Mouse (Mus musculus): ENCODE measurements at regions not wholly inside any gene's neighbourhood (a gene's known extent, or its start where the extent isn't known, plus 50 kb on each side); places are given as distances from the start of the nearest gene placed in this dataset.
"Not testable (repeated sequence)": the region's sequence is repeated elsewhere in the genome, so short reads cannot be mapped to it uniquely, and the experiment has no call there.

- peak in 1 of 2 experiments; percentile 28 for DNase-seq (ENCODE audit: low spot score in 2 of 2)
Measured at GRCm38 (mm10) chr16:19203681-19204080, 110.2 kb downstream of the Olfr164 start.

- DNase-seq (ENCODE audit: low spot score in 2 of 2) = no peak
Measured at GRCm38 (mm10) chr16:19200977-19201376, 112.9 kb downstream of the Olfr164 start.

GRCm38 (mm10) chr16:19199724-19200544 is 113.9 kb downstream of the Olfr164 start:
- DNase-seq (ENCODE audit: low spot score in 2 of 2) = no peak

- no peak for DNase-seq (ENCODE audit: low spot score in 2 of 2)
Measured at GRCm38 (mm10) chr16:19198539-19199385, 115.1 kb downstream of the Olfr164 start.

DNA sequence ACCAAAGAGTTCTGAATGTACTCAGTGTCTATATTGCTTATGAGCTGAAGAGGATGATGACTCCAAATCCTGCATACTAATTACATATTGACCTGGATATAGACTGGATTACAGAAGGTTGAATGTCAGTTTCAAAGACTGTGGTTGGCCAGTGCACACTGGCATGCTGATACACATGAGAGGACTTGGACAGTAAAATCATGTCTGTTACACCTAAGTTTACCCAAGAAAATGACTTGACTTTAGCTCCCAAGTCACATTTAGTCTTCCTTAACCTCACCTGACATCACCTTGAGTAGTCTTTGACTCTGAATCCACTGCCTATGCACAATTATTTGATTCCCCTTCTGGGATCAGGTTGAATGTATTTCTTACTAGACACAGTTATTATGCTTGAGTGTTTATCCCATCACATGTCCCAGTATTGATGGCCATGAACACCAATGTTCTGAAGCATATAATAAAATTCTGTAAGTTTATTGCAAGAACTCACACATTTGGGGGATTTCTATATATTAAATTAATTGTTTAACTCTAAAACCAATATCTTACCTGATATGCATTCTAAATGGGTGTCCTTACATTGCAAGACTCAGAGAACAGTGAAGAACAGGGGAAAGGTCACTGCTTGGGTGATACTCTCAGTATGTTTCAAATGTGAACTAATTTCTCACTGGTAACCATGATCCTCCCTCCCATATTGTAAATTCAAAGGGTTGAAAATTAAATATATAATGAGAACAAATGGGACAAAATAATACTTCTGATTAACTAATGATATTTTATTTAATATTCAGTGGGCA is 116.0 kb downstream of the Olfr164 start:
- DNase-seq (ENCODE audit: low spot score in 2 of 2) = no peak

DNA sequence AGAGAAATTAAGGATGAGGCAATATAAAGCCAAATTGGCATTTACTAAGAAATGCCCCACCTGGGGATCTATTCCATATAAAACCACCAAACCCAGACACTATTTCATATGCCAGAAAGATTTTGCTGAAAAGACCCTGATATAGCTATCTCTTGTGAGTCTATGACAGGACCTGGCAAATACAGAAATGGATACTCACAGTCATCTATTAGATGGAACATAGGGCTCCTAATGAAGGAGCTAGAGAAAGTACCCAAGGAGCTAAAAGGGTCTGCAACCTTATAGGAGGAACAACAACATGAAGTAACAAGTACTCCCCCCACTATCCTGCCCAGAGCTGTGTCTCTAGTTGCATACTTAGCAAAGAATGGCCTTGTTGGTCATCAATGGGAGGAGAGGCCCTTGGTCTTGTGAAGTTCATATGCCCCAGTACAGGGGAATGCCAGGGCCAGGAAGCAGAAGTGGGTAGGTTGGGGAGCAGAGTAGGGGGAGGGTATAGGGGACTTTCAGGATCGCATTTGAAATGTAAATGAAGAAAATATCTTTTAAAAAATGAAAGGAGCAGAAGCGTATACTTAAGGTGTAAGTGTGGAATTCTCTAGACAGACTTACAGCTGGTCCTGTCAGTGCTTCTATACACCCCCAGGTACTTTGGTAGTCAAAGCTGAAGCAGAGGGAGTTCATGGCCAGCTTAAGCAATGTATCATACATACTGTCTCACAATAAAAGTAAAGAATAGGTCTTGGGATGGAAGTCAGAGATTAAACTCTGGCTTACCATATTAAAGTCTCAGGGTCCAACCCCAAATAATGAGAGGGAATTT is 128.2 kb downstream of the Olfr164 start:
- DNase-seq (ENCODE audit: low spot score in 2 of 2) = no peak

- DNase-seq (ENCODE audit: low spot score in 2 of 2) = no peak
Measured at GRCm38 (mm10) chr16:19179214-19180010, 134.5 kb downstream of the Olfr164 start.

DNA sequence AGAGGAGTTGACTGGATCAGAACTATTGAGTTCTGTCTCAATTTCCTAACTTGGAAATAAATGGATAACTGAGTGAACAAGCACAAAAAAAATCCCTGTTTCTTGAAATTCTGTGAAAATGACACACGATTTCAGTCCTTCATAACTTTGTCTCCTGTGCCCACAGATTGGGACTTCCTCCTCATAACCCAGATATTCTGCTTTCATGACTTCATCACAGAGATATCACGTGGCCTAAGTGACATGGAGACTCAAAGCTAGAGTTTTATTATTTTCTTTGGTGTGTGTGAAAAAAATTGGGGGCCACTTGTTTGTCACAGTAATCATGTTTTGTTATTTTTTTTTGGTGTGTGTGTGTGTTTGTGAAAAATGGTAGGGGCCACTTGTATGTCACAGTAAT is 160.8 kb downstream of the Olfr164 start:
- no peak for DNase-seq (ENCODE audit: low spot score in 2 of 2)

DNA sequence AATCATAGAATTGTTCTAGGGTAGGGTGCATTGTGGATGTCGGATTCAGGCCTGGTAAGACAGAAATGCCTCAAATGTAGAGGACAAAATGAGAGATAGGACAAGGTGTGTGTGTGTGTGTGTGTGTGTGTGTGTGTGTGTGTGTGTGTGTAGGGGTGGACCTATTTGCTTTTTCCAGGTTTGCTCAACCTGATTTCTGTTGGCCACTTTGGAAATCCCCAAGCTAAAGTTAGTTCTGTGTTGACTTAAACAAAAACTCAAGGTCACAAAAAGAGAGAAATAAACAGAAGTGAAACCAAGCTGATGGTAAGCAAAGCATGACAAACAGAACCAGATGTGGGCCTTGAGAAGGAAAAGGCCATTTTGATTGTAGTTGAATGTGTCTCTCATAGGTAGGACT is 161.4 kb downstream of the Olfr164 start:
- DNase-seq (ENCODE audit: low spot score in 2 of 2) = not testable (repeated sequence)

- no peak for DNase-seq (ENCODE audit: low spot score in 2 of 2)
Measured at GRCm38 (mm10) chr16:19151110-19151509, 162.8 kb downstream of the Olfr164 start.

DNA sequence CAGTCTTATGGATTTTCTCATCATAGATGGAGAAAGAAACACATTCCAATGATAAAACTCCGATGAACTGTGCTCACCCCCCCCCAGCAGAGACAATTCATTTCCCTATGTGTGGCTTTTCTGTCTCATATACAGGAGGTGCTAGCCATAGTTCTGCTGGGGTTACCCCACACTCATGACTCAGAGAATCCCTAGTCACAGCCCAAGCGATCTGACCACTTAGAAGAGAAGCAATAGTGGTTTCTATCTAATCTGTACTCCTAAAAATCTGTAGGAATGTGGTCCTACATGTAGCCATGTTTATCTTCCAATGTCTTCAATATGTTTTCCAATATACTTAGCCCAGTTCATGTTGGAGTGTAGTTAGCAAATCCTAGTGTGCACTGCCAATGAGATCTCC is 163.3 kb downstream of the Olfr164 start:
- DNase-seq (ENCODE audit: low spot score in 2 of 2) = no peak

- DNase-seq (ENCODE audit: low spot score in 2 of 2) = no peak
Measured at GRCm38 (mm10) chr16:19146290-19146983, 167.4 kb downstream of the Olfr164 start.

Measured in urinary bladder, postnatal 36 days (tissue).